Mouse (Mus musculus) lung, embryonic 16.5 days (tissue): ENCODE data around the gene Dlgap1. TPM values are rescaled to one million over a fixed set of nuclear protein-coding genes. Genes with fewer than 3 reads are reported as not detected.
A peak's percentile ranks its signal among the peaks of the same experiment; 100 is the strongest.
"Not testable (repeated sequence)": the region's sequence is repeated elsewhere in the genome, so short reads cannot be mapped to it uniquely, and the experiment has no call there.

Source experiments
- ATAC-seq: fragments of 200-750 bp; cut with Nextera tagmentation; 2 replicates; pipeline ENCODE4 v1.8.0; 2017; ENCODE audit warnings: low read depth, mild to moderate bottlenecking, moderate library complexity
- H3K27ac ChIP-seq: fragments of 300-500 bp; sonication (generic); 2 replicates; pipeline ENCODE4 v1.5.1; 2014; ENCODE audit warnings: mild to moderate bottlenecking, control low read depth, low read length
- H3K27me3 ChIP-seq: fragments of 300-500 bp; sonication (generic); 2 replicates; pipeline ENCODE4 v1.6.1; 2014; ENCODE audit warnings: low read depth, low read length, mixed read lengths; ENCODE audit not compliant: control insufficient read depth, insufficient read depth
- H3K36me3 ChIP-seq: fragments of 300-500 bp; sonication (generic); 2 replicates; pipeline ENCODE4 v1.6.1; 2014; ENCODE audit warnings: low read length; ENCODE audit not compliant: control insufficient read depth, insufficient read depth
- H3K4me1 ChIP-seq: fragments of 300-500 bp; sonication (generic); replicated peaks from 2 replicates; pipeline ENCODE4 v1.6.1; 2014; ENCODE audit warnings: low read length, mixed read lengths; ENCODE audit not compliant: control insufficient read depth, insufficient read depth
- H3K4me2 ChIP-seq: fragments of 300-500 bp; sonication (generic); 2 replicates; pipeline ENCODE4 v1.6.1; 2014; ENCODE audit warnings: low read depth, low read length, control low read depth
- H3K4me3 ChIP-seq: fragments of 300-500 bp; sonication (generic); 2 replicates; pipeline ENCODE4 v1.5.1; 2014; ENCODE audit warnings: mild to moderate bottlenecking, low read length, control low read depth
- H3K9ac ChIP-seq: fragments of 300-500 bp; sonication (generic); 2 replicates; pipeline ENCODE4 v1.6.1; 2014; ENCODE audit warnings: low read length, control low read depth
- H3K9me3 ChIP-seq: fragments of 300-500 bp; sonication (generic); 2 replicates; pipeline ENCODE4 v1.6.1; 2016; ENCODE audit warnings: low read length; ENCODE audit not compliant: control insufficient read depth
- WGBS: fragments of 180-500 bp; shearing (Covaris S2); extraction: QIAGEN DNeasy Blood & Tissue Kit; methylation state at CpG from one replicate; pipeline ENCODE4 v1.1.7; 2014; 5-methylcytosine and 5-hydroxymethylcytosine counted together
- polyA plus RNA-seq: library from polyadenylated mRNA; unstranded; fragments of >200 nt; fragmentation: Nextera tagmentation; extraction: Ambion mirVana; gene quantifications from 2 replicates; pipeline ENCODE4 v1.2.1, GENCODE M21; 2015

Dlgap1 gene
- polyA plus RNA-seq, 1 experiment from 2014 or later, result 0.70 TPM

DNA sequence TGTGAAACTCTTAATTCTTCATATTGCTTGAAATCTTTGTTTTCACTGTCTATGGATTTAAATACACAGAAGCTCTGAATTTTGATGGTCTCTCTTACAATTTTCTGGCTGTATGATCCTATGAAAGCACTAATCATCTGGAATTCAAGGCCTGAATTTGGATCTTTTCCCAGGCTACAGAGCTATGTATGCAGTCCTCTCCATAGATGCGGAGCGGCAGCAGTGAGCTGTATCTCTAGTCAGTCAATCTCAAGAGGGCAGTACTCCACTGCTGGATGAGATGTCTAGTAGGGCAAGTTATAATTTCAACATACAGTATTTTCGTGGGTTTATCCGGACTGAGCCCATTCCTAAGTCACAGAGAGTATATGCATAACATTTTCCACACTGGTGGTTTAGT lies 581.9 kb downstream of the Dlgap1 start:
- Histone ChIP-seq H3K4me3 (no peak overlapping the region), H3K9me3 (no peaks in the 10 kb centered on the region), H3K4me1 (no peaks in the 10 kb centered on the region), H3K27me3 (no peaks in the 10 kb centered on the region), H3K9ac (no peak overlapping the region), H3K36me3 (no peaks in the 10 kb centered on the region), H3K4me2 (no peak overlapping the region), H3K27ac (no peak overlapping the region)
- ATAC-seq, result no peak
- 70% methylated on average over 4 of the region's 4 CpGs for WGBS

DNA sequence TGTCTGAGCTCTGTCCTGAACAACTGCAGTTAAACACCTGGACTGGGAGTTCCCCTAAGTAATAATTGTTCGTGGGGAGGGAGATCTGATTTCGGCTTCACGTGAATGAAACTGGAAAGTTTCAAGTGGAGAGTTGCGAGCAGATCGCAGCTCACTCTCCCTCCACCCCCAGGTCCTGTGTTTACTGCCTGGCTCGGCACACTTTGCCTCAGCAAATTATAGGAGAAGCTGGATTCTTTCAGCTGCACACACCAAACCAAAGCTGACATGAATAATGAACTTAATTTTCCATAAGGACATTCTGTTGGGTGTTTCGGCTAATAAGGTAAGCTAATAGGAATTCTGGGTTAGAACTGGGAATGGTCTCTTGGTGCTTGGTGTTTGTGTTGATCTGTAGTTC lies 592.7 kb downstream of the Dlgap1 start:
- no peak overlapping the region for H3K27ac ChIP-seq
- no peak overlapping the region for H3K4me3 ChIP-seq
- no peaks in the 10 kb centered on the region for H3K36me3 ChIP-seq
- H3K27me3 ChIP-seq, result no peaks in the 10 kb centered on the region
- H3K9me3 ChIP-seq, result no peaks in the 10 kb centered on the region
- no peak for ATAC-seq
- 0 out of 2 replicates have a peak overlapping the region, but pooled peaks have one; percentile 9 for H3K4me2 ChIP-seq
- H3K4me1 ChIP-seq, result no peaks in the 10 kb centered on the region
- no peak overlapping the region for H3K9ac ChIP-seq
- 30% methylated on average over 7 of the region's 7 CpGs for WGBS

GRCm38 (mm10) chr17:70570848-70571247 lies 602.0 kb downstream of the Dlgap1 start:
- no peak overlapping the region for H3K4me3 ChIP-seq
- H3K4me1 ChIP-seq, result no peaks in the 10 kb centered on the region
- no peak overlapping the region for H3K4me2 ChIP-seq
- H3K9ac ChIP-seq, result no peak overlapping the region
- H3K27ac ChIP-seq, result no peak overlapping the region
- no peaks in the 10 kb centered on the region for H3K9me3 ChIP-seq
- H3K27me3 ChIP-seq, result no peaks in the 10 kb centered on the region
- no peaks in the 10 kb centered on the region for H3K36me3 ChIP-seq
- ATAC-seq, result no peak
- 67% methylated on average over 5 of the region's 5 CpGs for WGBS

- Histone ChIP-seq H3K4me1 (no peaks in the 10 kb centered on the region), H3K9me3 (no peaks in the 10 kb centered on the region), H3K4me3 (no peak overlapping the region), H3K27ac (no peak overlapping the region), H3K36me3 (no peaks in the 10 kb centered on the region), H3K4me2 (no peak overlapping the region), H3K27me3 (no peaks in the 10 kb centered on the region), H3K9ac (no peak overlapping the region)
- ATAC-seq, result no peak
- WGBS, result 53% methylated on average over 8 of the region's 8 CpGs
These were observed 614.2 kb downstream of the Dlgap1 start for GRCm38 (mm10) chr17:70583042-70583441.

- Histone ChIP-seq H3K27ac (no peak overlapping the region), H3K4me3 (no peak overlapping the region), H3K4me1 (no peaks in the 10 kb centered on the region), H3K36me3 (no peaks in the 10 kb centered on the region), H3K9ac (no peak overlapping the region), H3K4me2 (no peak overlapping the region), H3K27me3 (no peaks in the 10 kb centered on the region), H3K9me3 (no peaks in the 10 kb centered on the region)
- no peak for ATAC-seq
- 68% methylated on average over 13 of the region's 13 CpGs for WGBS
These were observed 618.0 kb downstream of the Dlgap1 start for GRCm38 (mm10) chr17:70586735-70587425.

DNA sequence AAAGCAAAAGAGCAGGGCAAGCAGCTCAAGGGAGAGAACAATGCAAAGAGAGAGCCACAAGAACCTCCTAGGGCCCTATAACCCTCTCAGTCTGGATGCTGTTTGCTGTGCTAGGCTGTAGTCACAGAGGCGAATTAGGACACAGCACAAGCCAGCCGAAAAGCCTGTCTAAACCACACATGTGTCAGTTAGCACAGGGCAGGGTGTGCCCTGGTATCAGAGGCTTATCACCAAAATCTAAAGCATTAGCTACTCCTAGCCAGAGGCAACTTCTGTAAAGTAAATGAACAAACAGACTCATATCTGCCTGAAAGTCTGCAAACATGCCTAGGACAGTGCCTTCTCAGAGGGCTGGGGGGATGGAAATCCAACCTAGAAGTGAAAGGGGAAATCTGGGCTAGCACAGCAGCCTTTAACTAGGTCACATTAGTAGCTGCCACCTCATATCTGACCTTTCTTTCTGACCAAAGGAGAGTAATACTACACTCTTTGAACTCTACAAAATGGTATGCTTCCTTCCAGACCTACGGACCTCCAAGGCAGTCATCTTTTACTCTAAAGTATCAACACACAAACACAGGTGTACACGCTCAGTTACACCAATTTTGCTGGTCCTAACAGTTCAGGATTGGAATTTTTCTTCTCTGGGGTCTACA lies 619.2 kb downstream of the Dlgap1 start:
- H3K4me2 ChIP-seq, H3K9me3 ChIP-seq, ATAC-seq, H3K4me3 ChIP-seq, H3K27me3 ChIP-seq, H3K36me3 ChIP-seq, H3K4me1 ChIP-seq, H3K27ac ChIP-seq, H3K9ac ChIP-seq: not testable (repeated sequence)
- WGBS, result 64% methylated on average over 2 of the region's 4 CpGs

DNA sequence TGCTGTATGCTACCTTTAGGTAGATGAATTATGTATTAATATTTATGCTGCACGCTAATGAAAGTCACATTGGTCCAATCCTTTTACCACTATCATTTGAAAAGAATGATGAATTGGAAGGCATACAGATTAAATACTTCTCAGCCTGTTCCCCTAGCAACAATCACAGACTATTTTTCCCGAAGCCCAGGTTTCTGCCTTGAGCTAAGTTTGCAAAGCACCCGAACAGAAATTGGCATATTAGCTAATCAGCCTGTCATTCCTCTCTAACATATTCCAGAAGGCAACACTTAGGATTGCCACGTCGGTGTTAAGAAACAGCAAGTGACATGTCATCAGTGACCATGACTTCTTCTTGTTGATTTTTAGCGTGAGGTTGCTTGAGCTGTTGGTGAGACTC lies 619.8 kb downstream of the Dlgap1 start:
- no peak for ATAC-seq
- H3K27ac ChIP-seq, result no peak overlapping the region
- H3K27me3 ChIP-seq, result no peaks in the 10 kb centered on the region
- no peak overlapping the region for H3K4me3 ChIP-seq
- H3K9me3 ChIP-seq, result no peaks in the 10 kb centered on the region
- no peaks in the 10 kb centered on the region for H3K36me3 ChIP-seq
- WGBS, result 58% methylated on average over 6 of the region's 6 CpGs
- no peaks in the 10 kb centered on the region for H3K4me1 ChIP-seq
- H3K4me2 ChIP-seq, result no peak overlapping the region
- H3K9ac ChIP-seq, result no peak overlapping the region

- no peaks in the 10 kb centered on the region for H3K27me3 ChIP-seq
- no peaks in the 10 kb centered on the region for H3K36me3 ChIP-seq
- no peaks in the 10 kb centered on the region for H3K4me1 ChIP-seq
- no peak overlapping the region for H3K9ac ChIP-seq
- WGBS, result 74% methylated on average over 13 of the region's 13 CpGs
- no peak for ATAC-seq
- no peak overlapping the region for H3K4me3 ChIP-seq
- no peak overlapping the region for H3K4me2 ChIP-seq
- H3K27ac ChIP-seq, result no peak overlapping the region
- H3K9me3 ChIP-seq, result no peaks in the 10 kb centered on the region
These were observed 620.3 kb downstream of the Dlgap1 start for GRCm38 (mm10) chr17:70589140-70589539.

DNA sequence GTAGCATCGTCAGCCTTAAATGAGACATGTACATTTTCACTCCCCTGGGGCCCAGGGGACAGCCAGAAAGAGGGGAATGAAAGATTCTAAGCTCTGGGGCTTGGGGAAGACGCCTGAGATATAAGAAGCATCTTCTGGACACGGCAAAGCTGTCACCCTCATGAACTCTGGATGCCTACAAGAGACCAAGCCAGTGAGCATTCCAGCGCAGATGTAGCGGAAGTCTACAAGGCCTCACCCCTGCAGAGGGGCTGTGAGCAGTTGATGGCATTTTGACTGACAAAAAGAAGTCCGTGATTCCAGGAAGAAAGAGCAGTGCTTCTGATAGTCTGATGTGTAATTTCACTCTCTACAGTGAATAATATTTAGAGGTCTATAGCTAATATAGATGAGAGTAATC lies 621.6 kb downstream of the Dlgap1 start:
- WGBS, result 60% methylated on average over 6 of the region's 6 CpGs
- Histone ChIP-seq H3K27ac (no peak overlapping the region), H3K9me3 (no peaks in the 10 kb centered on the region), H3K27me3 (no peaks in the 10 kb centered on the region), H3K4me3 (no peak overlapping the region), H3K4me1 (no peaks in the 10 kb centered on the region), H3K4me2 (no peak overlapping the region), H3K9ac (no peak overlapping the region), H3K36me3 (no peaks in the 10 kb centered on the region)
- ATAC-seq, result no peak
